Mouse (Mus musculus): ENCODE measurements around the gene V1ra8.

DNA sequence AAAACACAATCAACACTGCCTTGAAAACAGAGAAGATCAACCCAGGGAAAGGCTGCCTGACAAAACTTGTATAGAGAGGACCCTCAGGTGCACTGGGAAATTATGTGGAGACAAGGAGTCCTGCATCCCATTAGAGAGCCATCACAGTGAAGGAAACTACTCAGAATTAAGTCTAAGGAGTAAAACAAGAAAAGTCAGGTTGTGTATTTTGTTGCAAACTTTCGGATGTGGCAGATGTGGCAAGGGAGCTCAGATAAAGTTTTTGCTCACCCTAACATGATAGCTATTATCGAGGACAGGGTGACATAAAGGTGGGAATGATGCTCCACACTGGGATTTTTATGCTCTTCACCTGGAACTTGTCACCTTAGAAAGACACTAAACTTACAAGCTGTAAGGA is 28.1 kb upstream of the V1ra8 start, which contains the start of gene Vmn1r52:
- TF ChIP-seq CTCF (IDR thresholded peaks at IDR 0.05; ENCODE audit: borderline replicate concordance, insufficient read depth, low read depth, low read length) (no peak), POLR2A (IDR thresholded peaks at IDR 0.05; ENCODE audit: borderline replicate concordance, insufficient read depth, low read length) (no peak)
